Mouse (Mus musculus) heart, embryonic 14.5 days (tissue): ENCODE results near the gene Fxr2. TPM values are rescaled to one million over a fixed set of nuclear protein-coding genes. Genes with fewer than 3 reads are reported as not detected.

Source experiments
- ATAC-seq: fragments of 200-750 bp; cut with Nextera tagmentation; 2 replicates; pipeline ENCODE4 v1.8.0; 2017; ENCODE audit warnings: low read depth, moderate TSS enrichment; ENCODE audit not compliant: insufficient number of reproducible peaks, insufficient read depth, low FRiP score
- H3K27ac ChIP-seq, 2 experiments: fragments of 200-500 bp in 1 of 2; fragments of 300-500 bp in 1 of 2; sonication (generic) in 1 of 2; replicated peaks in 1 of 2; 2 replicates each; pipeline ENCODE4 v1.5.1; 2012 to 2014; ENCODE audit warnings: low read depth in 2 of 2, low read length in 2 of 2, control low read depth in 1 of 2, mild to moderate bottlenecking in 1 of 2, mixed read lengths in 1 of 2; ENCODE audit not compliant: control insufficient read depth in 1 of 2, insufficient read depth in 1 of 2
- H3K27me3 ChIP-seq: fragments of 300-500 bp; sonication (generic); 2 replicates; pipeline ENCODE4 v1.6.1; 2014; ENCODE audit warnings: mild to moderate bottlenecking, low read length, control low read depth; ENCODE audit not compliant: control insufficient read depth, insufficient read depth
- H3K36me3 ChIP-seq: fragments of 300-500 bp; sonication (generic); 2 replicates; pipeline ENCODE4 v1.6.1; 2014; ENCODE audit warnings: mild to moderate bottlenecking, control low read depth, low read length, mixed read lengths; ENCODE audit not compliant: control insufficient read depth, insufficient read depth
- H3K4me1 ChIP-seq, 2 experiments: fragments of 200-500 bp in 1 of 2; fragments of 300-500 bp in 1 of 2; sonication (generic) in 1 of 2; 2 replicates each; pipeline ENCODE4 v1.6.1; 2012 to 2014; ENCODE audit warnings: low read length in 2 of 2, control low read depth in 1 of 2, mixed read lengths in 1 of 2; ENCODE audit not compliant: control insufficient read depth in 2 of 2, insufficient read depth in 2 of 2
- H3K4me2 ChIP-seq: fragments of 300-500 bp; sonication (generic); 2 replicates; pipeline ENCODE4 v1.6.1; 2014; ENCODE audit warnings: mild to moderate bottlenecking, low read length
- H3K4me3 ChIP-seq, 2 experiments: fragments of 200-500 bp in 1 of 2; fragments of 300-500 bp in 1 of 2; sonication (generic) in 1 of 2; 2 replicates each; pipeline ENCODE4 v1.5.1; 2012 to 2014; ENCODE audit warnings: low read length in 2 of 2, mild to moderate bottlenecking in 2 of 2, control low read depth in 1 of 2, low read depth in 1 of 2, moderate library complexity in 1 of 2; ENCODE audit not compliant: control insufficient read depth in 1 of 2, insufficient read depth in 1 of 2
- H3K9ac ChIP-seq: fragments of 300-500 bp; sonication (generic); 2 replicates; pipeline ENCODE4 v1.6.1; 2014; ENCODE audit warnings: mild to moderate bottlenecking, low read length
- H3K9me3 ChIP-seq: fragments of 300-500 bp; sonication (generic); 2 replicates; pipeline ENCODE4 v1.6.1; 2016; ENCODE audit warnings: low read length, control low read depth; ENCODE audit not compliant: control insufficient read depth
- WGBS: fragments of 180-500 bp; shearing (Covaris S2); extraction: QIAGEN DNeasy Blood & Tissue Kit; methylation state at CpG from one replicate; pipeline ENCODE4 v1.1.7; 2014; 5-methylcytosine and 5-hydroxymethylcytosine counted together
- polyA plus RNA-seq: library from polyadenylated mRNA; unstranded; fragments of >200 nt; fragmentation: Nextera tagmentation; extraction: Ambion mirVana; gene quantifications from 2 replicates; pipeline ENCODE4 v1.2.1, GENCODE M21; 2014

Gene Fxr2
- polyA plus RNA-seq, 1 experiment from 2014 or later: 25.8 TPM

DNA sequence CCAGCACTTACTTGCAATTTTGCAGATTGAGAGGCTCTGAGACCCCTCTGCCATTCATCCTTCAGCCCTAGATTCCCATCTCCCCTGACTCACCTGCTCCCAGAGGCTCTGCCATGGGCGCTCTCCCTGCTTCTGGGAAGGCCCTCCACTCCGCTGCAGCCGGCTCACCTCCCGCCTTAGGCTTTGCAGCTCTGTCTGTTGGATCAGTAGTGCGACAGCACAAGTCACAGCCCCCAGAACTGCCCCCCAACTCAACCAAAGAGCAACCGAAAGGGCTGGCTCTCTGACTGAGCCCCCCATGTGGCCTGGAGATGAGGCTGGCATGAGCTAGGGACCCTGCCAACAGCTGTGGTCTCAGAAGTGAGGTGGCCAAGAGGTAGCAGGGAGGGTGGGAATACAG, 52.1 kb downstream of the Fxr2 start:
- 85% methylated on average over 6 of the region's 6 CpGs for WGBS

DNA sequence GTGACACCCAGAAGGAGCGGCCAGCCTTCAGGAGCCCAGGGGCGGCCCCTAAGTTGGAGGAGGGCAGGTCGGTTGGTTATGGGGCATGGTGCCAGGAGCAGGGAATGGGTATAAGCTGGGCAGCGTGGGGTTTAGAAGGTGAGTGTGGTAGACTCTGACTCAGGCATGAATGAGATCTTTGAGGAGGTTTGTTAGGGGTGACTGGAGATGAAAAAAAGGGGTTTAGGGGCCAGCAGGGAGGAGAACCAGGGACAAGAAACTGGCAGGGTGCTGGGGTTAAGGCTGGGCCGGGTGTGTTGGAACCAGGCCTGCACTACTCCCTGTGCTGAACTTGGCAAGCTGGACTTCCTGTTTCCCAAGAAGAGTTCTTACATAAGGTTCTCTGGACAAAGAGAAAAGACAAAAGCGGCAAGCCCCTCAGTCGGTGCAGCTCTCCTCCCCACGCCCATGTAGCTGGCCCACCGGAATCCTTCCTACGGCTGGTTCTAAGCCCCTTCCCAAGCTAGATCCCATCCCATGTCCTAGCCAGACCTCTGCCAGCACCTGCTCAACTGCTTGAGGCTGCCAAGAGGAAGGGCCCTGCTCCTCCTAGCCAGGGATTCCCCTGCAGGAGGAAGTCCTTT, 52.8 kb downstream of the Fxr2 start, which contains the start of gene Tnfsf13:
Tnfsf13 (minus strand) TSS at position 259 of the 623 bp plus-strand sequence.
- Histone ChIP-seq H3K4me1 (peaks cover 16 to 27% of the 10 kb centered on the region in 2 experiments), H3K9ac (peak within 1 kb of the TSS; percentile 60), H3K9me3 (no peaks in the 10 kb centered on the region), H3K27ac (peak within 1 kb of the TSS; percentile 86 to 96), H3K36me3 (no peaks in the 10 kb centered on the region), H3K4me2 (peak within 1 kb of the TSS; percentile 43), H3K4me3 (no peak within 1 kb of the TSS), H3K27me3 (no peaks in the 10 kb centered on the region)
- no peak; the same call in 1 of the 2 replicates for ATAC-seq
- WGBS: 61% methylated on average over 10 of the region's 10 CpGs

More for the DNA sequence above, 52.1 kb downstream of the Fxr2 start:
- Histone ChIP-seq H3K36me3 (peaks cover 5% of the 10 kb centered on the region; the same call in 1 of the 2 replicates), H3K27me3 (no peaks in the 10 kb centered on the region), H3K4me3 (no peak overlapping the region), H3K4me1 (peaks cover 16 to 34% of the 10 kb centered on the region in 2 experiments), H3K27ac (peak overlapping the region in 1 of 2 experiments; percentile 86; a peak in 2 of 4 replicates), H3K9me3 (no peaks in the 10 kb centered on the region), H3K4me2 (no peak overlapping the region), H3K9ac (no peak overlapping the region)
- ATAC-seq: no peak

DNA sequence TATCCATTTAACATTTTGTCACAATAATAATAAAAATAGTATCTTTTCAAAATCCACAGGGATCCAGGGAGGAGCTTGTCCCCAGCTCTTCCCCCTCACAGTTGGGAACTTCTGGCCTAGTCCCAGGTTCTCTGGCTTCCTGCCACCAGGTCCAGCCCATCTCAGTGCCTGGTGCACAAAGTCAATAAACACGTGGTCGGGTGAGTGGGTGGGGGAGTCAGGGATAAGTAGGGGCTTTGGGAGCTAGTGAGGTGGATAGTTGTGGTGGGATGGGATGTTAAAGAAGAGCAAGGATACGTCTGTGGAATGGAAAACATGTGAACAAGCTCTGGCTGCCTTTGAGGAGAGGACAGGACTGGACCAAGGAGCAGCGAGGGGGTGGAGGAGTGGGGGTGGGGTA, 53.6 kb downstream of the Fxr2 start:
- Histone ChIP-seq H3K4me2 (peak overlapping the region; percentile 43), H3K9me3 (no peaks in the 10 kb centered on the region), H3K9ac (no peak overlapping the region), H3K27me3 (no peaks in the 10 kb centered on the region), H3K4me1 (peaks cover 16 to 23% of the 10 kb centered on the region in 2 experiments), H3K36me3 (no peaks in the 10 kb centered on the region), H3K27ac (peak overlapping the region in 1 of 2 experiments; percentile 86; a peak in 2 of 4 replicates), H3K4me3 (no peak overlapping the region)
- 9% methylated on average over 4 of the region's 4 CpGs for WGBS
- no peak for ATAC-seq

DNA sequence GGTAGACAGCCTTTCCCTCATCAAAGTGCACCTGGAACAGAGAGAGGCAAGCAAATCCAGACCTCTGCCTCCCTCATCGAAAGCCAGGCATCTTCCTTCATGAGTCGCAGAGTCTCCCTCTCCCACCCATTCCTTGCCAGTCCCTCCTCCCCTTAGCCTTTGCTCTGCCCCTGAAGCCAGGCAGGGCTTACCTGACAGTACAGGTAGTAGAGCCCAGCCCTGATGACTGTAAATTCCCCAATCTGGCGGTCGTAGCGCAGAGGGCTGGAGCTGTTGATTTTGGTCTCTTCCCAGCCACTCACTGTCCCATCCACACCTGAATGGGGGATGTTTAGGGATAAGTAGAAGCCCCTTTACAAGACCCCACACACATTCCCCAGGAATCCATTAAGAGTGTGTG, 54.3 kb downstream of the Fxr2 start:
- Histone ChIP-seq H3K27ac (peak overlapping the region in 1 of 2 experiments; percentile 86; a peak in 1 of 4 replicates), H3K9ac (peak overlapping the region; percentile 50; the same call in 1 of the 2 replicates), H3K36me3 (no peaks in the 10 kb centered on the region), H3K4me3 (no peak overlapping the region), H3K9me3 (no peaks in the 10 kb centered on the region), H3K27me3 (no peaks in the 10 kb centered on the region), H3K4me1 (peaks cover 16 to 23% of the 10 kb centered on the region in 2 experiments), H3K4me2 (no peak overlapping the region)
- 47% methylated on average over 5 of the region's 5 CpGs for WGBS
- no peak for ATAC-seq

DNA sequence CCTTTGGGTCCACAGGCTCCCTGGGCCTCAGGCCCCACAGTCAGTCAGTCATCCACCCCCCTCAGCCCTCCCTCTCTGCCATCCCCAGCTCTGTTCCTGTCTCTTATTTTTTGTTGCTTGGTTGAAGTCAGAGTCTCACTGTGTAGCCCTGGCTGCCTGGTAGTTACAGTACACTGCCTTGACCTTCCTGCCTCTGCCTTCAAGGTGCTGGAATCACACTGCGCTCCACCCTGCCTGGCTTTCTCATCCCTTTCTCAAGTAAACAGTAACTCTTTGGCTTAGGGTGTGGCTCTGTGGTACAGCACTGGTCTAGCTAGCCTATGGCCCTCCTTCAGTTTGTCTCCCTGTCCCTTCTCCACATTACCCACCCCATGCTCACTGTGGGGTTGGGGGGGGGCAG, 57.1 kb downstream of the Fxr2 start:
- no peak overlapping the region for H3K27ac ChIP-seq
- H3K9me3 ChIP-seq: no peaks in the 10 kb centered on the region
- no peak for ATAC-seq
- H3K27me3 ChIP-seq: no peaks in the 10 kb centered on the region
- H3K4me2 ChIP-seq: no peak overlapping the region
- WGBS: 95% methylated on average over 1 of the region's 1 CpGs
- H3K4me1 ChIP-seq: peaks cover 20 to 23% of the 10 kb centered on the region in 2 experiments
- no peak overlapping the region for H3K9ac ChIP-seq
- no peak overlapping the region for H3K4me3 ChIP-seq
- no peaks in the 10 kb centered on the region for H3K36me3 ChIP-seq

DNA sequence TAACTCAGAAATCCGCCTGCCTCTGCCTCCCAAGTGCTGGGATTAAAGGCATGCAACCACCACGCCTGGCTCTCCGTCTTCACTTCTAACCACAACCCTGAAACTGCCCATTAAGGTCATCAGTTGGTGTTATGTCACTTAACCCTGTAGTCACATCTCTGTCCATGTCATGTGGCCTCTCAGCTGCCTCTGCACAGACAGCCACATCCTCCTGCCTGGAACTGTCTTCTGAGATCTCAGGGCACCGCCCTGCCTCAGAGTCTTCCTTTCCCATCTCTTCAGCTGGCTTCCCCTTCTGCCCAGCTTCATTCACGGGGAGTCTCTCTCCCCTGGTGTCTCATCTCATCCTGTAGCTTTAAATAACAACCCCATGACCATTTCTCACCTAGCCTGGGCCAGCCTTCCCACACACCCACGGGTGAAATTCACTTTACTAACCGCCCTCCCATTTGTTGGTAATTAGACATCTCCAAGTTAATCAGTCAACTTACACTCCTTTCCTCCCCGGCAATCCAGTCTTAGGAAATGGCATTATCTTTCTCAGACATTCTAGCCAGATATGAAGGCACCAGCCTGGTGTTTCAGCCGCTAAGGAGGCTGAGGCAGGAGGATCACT, 59.5 kb downstream of the Fxr2 start:
- no peaks in the 10 kb centered on the region for H3K27me3 ChIP-seq
- no peak overlapping the region for H3K27ac ChIP-seq
- H3K4me2 ChIP-seq: no peak overlapping the region
- H3K4me1 ChIP-seq: peaks cover 10 to 16% of the 10 kb centered on the region in 2 experiments
- no peak overlapping the region for H3K9ac ChIP-seq
- no peak overlapping the region for H3K4me3 ChIP-seq
- no peak for ATAC-seq
- 69% methylated on average over 9 of the region's 9 CpGs for WGBS
- H3K36me3 ChIP-seq: no peaks in the 10 kb centered on the region
- H3K9me3 ChIP-seq: no peaks in the 10 kb centered on the region

DNA sequence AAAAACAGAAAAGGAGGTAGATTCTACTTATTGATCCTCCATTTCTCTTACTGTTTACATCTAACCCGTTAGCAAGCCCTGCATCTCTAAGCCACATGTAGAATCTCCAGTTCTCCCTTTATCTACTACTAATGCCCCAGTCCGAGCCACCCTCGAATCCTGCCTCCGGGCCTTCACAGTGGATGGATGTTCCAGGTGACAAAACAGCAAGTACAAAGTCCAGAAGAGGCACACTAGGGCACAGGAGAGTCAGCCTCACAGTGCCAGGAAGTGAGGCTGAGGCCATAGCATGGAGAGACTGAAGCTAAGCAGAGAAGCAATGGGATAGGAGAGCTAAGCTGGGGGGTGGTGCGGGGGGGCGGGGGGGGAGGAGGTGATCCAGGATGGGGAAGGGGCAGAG, 60.1 kb downstream of the Fxr2 start:
- Histone ChIP-seq H3K27ac (no peak overlapping the region), H3K4me1 (peaks cover 10 to 16% of the 10 kb centered on the region in 2 experiments), H3K4me3 (no peak overlapping the region), H3K9ac (no peak overlapping the region), H3K36me3 (no peaks in the 10 kb centered on the region), H3K4me2 (no peak overlapping the region), H3K9me3 (no peaks in the 10 kb centered on the region), H3K27me3 (no peaks in the 10 kb centered on the region)
- WGBS: 83% methylated on average over 6 of the region's 6 CpGs
- ATAC-seq: no peak
